In genomic region chr8:83715031-83715690, GRCm38 (mm10) we compare ENCODE assay signal across 7 mouse cellular contexts. TPM values are rescaled to one million over a fixed set of nuclear protein-coding genes. Genes with fewer than 3 reads are reported as not detected.
DNase-seq lines count a peak whose midpoint lies in the region; ATAC-seq lines count a peak whose summit lies in the region.

Gene Ddx39, plus strand, starts transcription at chr8:83715177.

- H3K9me3 ChIP-seq in intestine, embryonic 15.5 days = no peaks in the 10 kb centered on the region
- H3K9me3 ChIP-seq in midbrain, embryonic 10.5 days (replicated peaks) = no peaks in the 10 kb centered on the region

- 0% methylated on average over 63 of the region's 63 CpGs for WGBS in intestine, embryonic 15.5 days
- WGBS in midbrain, embryonic 10.5 days = under 1% methylated on average over 63 of the region's 63 CpGs

- no peaks in the 10 kb centered on the region for H3K27me3 ChIP-seq in intestine, embryonic 15.5 days (replicated peaks)
- H3K27me3 ChIP-seq in midbrain, embryonic 10.5 days (ENCODE audit: low read depth, poor library complexity, severe bottlenecking) = no peaks in the 10 kb centered on the region

- ATAC-seq in intestine, embryonic 15.5 days = peak; percentile 100

- intact Hi-C loops in gastrocnemius, postnatal 36 days (cut with DNase I) = no loop called here
- intact Hi-C loops in left cerebral cortex, postnatal 25 days (cut with DNase I) = loop anchor here (5.0 kb wide), 1 partner anchor 53 kb away; no protein-coding TSS in a partner anchor

- peaks cover 8% of the 10 kb centered on the region for H3K36me3 ChIP-seq in intestine, embryonic 15.5 days
- H3K36me3 ChIP-seq in midbrain, embryonic 10.5 days = peaks cover 13% of the 10 kb centered on the region

- peak within 1 kb of the TSS; percentile 90 for H3K9ac ChIP-seq in intestine, embryonic 15.5 days

- peak within 1 kb of the TSS; percentile 63 for H3K4me2 ChIP-seq in intestine, embryonic 15.5 days (replicated peaks)

- peak; percentile 98 for DNase-seq in adrenal gland, adult 2 months
- DNase-seq in embryo, embryonic 11.5 days (ENCODE audit: low read depth, low spot score) = peak; percentile 94
- DNase-seq in gastrocnemius, postnatal 36 days = peak; percentile 91 to 97
- peak; percentile 97 to 99 for DNase-seq in left cerebral cortex, postnatal 25 days (ENCODE audit: low spot score in 2 of 2)
- DNase-seq in midbrain, embryonic 10.5 days (ENCODE audit: low spot score) = peak; percentile 93
- peak; percentile 91 for DNase-seq in right cerebral cortex, postnatal 4 days

- H3K4me3 ChIP-seq in intestine, embryonic 15.5 days (replicated peaks) = peak within 1 kb of the TSS; percentile 96
- peak within 1 kb of the TSS; percentile 78 for H3K4me3 ChIP-seq in midbrain, embryonic 10.5 days

- H3K4me1 ChIP-seq in intestine, embryonic 15.5 days (replicated peaks) = peaks cover 10% of the 10 kb centered on the region
- peaks cover 17% of the 10 kb centered on the region for H3K4me1 ChIP-seq in midbrain, embryonic 10.5 days

- peak within 1 kb of the TSS; percentile 94 for H3K27ac ChIP-seq in intestine, embryonic 15.5 days
- H3K27ac ChIP-seq in midbrain, embryonic 10.5 days (replicated peaks) = peak within 1 kb of the TSS; percentile 96

RNA-seq across cellular contexts. Expression of gene Ddx39, which starts in this region (rescaled TPM):
- total RNA-seq in adrenal gland, adult 2 months (2021) = 10 to 100 TPM; 15.3 to 20.9 TPM
- polyA plus RNA-seq in adrenal gland, adult 2 months (2012; rRNA removed) = 13.4 and 14.1 TPM in 2 replicates
- 10 to 100 TPM; 11.3 to 12.0 TPM for total RNA-seq in gastrocnemius, postnatal 36 days (2021)
- 215 and 226 TPM in 2 replicates for polyA plus RNA-seq in intestine, embryonic 15.5 days (2015; fragmentation: Nextera tagmentation; extraction: Ambion mirVana)
- total RNA-seq in left cerebral cortex, postnatal 25 days (2021) = 10 to 100 TPM; 17.4 to 18.2 TPM
- polyA plus RNA-seq in midbrain, embryonic 10.5 days (2016; fragmentation: Nextera tagmentation; extraction: Ambion mirVana) = 314 and 357 TPM in 2 replicates

Comparison
In these comparisons a context has a peak if more than half of its experiments do, and no peak if none do; other contexts are left out.
1. Peak in every context shown above with its lines: DNase-seq, ATAC-seq, H3K4me3 ChIP-seq and H3K27ac ChIP-seq.
2. RNA of gene Ddx39 (polyA plus RNA-seq): 314 to 357 TPM in midbrain, embryonic 10.5 days and 215 to 226 TPM in intestine, embryonic 15.5 days; 13.4 to 14.1 TPM in adrenal gland, adult 2 months; every median in the first group is over 10 times any median in the second.